19 mouse cellular contexts compared by ENCODE assay signal in genomic region chr12:70369348-70369747, GRCm38 (mm10). TPM values are rescaled to one million over a fixed set of nuclear protein-coding genes. Genes with fewer than 3 reads are reported as not detected.
A peak's percentile ranks its signal among the peaks of the same experiment; 100 is the strongest.
DNase-seq lines count a peak whose midpoint lies in the region; ATAC-seq and TF ChIP-seq lines count a peak whose summit lies in the region.
"Had no signal": no experiment of that assay in that cellular context is flagged by ENCODE, and none has a peak within 500 bp of the region (broad histone marks: within the 10 kb centered on the region; RNA-seq: fewer than 3 reads in every experiment).

No protein-coding gene starts in this region.

- WGBS in forebrain, embryonic 15.5 days: 69% methylated on average over 12 of the region's 12 CpGs
- 84% methylated on average over 12 of the region's 12 CpGs for WGBS in forebrain, embryonic 12.5 days
- WGBS in hindbrain, embryonic 10.5 days: 89% methylated on average over 12 of the region's 12 CpGs
- WGBS in hindbrain, embryonic 11.5 days: 85% methylated on average over 12 of the region's 12 CpGs
- 84% methylated on average over 12 of the region's 12 CpGs for WGBS in midbrain, embryonic 13.5 days
- WGBS in midbrain, embryonic 14.5 days: 79% methylated on average over 12 of the region's 12 CpGs
- 81% methylated on average over 12 of the region's 12 CpGs for WGBS in lung, postnatal 0 days

- no peaks in the 10 kb centered on the region for H3K36me3 ChIP-seq in forebrain, embryonic 15.5 days
- H3K36me3 ChIP-seq in forebrain, embryonic 12.5 days (replicated peaks): no peaks in the 10 kb centered on the region
- H3K36me3 ChIP-seq in hindbrain, embryonic 10.5 days: no peaks in the 10 kb centered on the region
- H3K36me3 ChIP-seq in hindbrain, embryonic 11.5 days (ENCODE audit: control insufficient read depth, insufficient read depth, low read length): no peaks in the 10 kb centered on the region
- no peaks in the 10 kb centered on the region for H3K36me3 ChIP-seq in midbrain, embryonic 13.5 days
- no peaks in the 10 kb centered on the region for H3K36me3 ChIP-seq in midbrain, embryonic 14.5 days (ENCODE audit: control insufficient read depth, insufficient read depth, low read length)
- no peaks in the 10 kb centered on the region for H3K36me3 ChIP-seq in lung, postnatal 0 days (ENCODE audit: insufficient read depth, low read length)
- H3K36me3 ChIP-seq: embryonic facial prominence, embryonic 10.5 days; heart, embryonic 13.5 days had no signal

- no peaks in the 10 kb centered on the region for H3K9me3 ChIP-seq in forebrain, embryonic 15.5 days
- H3K9me3 ChIP-seq in forebrain, embryonic 12.5 days: no peaks in the 10 kb centered on the region
- H3K9me3 ChIP-seq in hindbrain, embryonic 10.5 days: no peaks in the 10 kb centered on the region
- no peaks in the 10 kb centered on the region for H3K9me3 ChIP-seq in hindbrain, embryonic 11.5 days (ENCODE audit: control insufficient read depth, low read length)
- H3K9me3 ChIP-seq in midbrain, embryonic 13.5 days: no peaks in the 10 kb centered on the region
- H3K9me3 ChIP-seq in midbrain, embryonic 14.5 days (ENCODE audit: control insufficient read depth, low read length): no peaks in the 10 kb centered on the region
- H3K9me3 ChIP-seq in lung, postnatal 0 days (ENCODE audit: low read length): no peaks in the 10 kb centered on the region
- H3K9me3 ChIP-seq: embryonic facial prominence, embryonic 10.5 days; heart, embryonic 13.5 days had no signal

- ATAC-seq in forebrain, embryonic 15.5 days (replicated peaks): no peak
- no peak for ATAC-seq in forebrain, embryonic 12.5 days (ENCODE audit: low FRiP score)
- ATAC-seq in hindbrain, embryonic 11.5 days (ENCODE audit: low FRiP score): no peak
- ATAC-seq in midbrain, embryonic 13.5 days: no peak
- ATAC-seq in midbrain, embryonic 14.5 days (ENCODE audit: low FRiP score, low TSS enrichment): no peak
- no peak for ATAC-seq in lung, postnatal 0 days
- ATAC-seq: intestine, embryonic 16.5 days had no signal

- no peak for DNase-seq in hindbrain, embryonic 10.5 days (ENCODE audit: low spot score)
- DNase-seq in hindbrain, embryonic 11.5 days (ENCODE audit: low spot score): no peak
- DNase-seq in midbrain, embryonic 14.5 days: no peak
- DNase-seq in telencephalon, adult 2 months (ENCODE audit: low read depth, low spot score): peak; percentile 71
- DNase-seq in lung, postnatal 0 days (ENCODE audit: low spot score): no peak
- DNase-seq: adrenal gland, postnatal 14 days; cerebellum, adult 18-20 months; cerebellum, adult 9-11 months; cerebellum, postnatal 36 days; gastrocnemius, postnatal 14 days; heart, postnatal 36 days had no signal

- H3K27me3 ChIP-seq in forebrain, embryonic 15.5 days: no peaks in the 10 kb centered on the region
- H3K27me3 ChIP-seq in forebrain, embryonic 12.5 days: no peaks in the 10 kb centered on the region
- no peaks in the 10 kb centered on the region for H3K27me3 ChIP-seq in hindbrain, embryonic 10.5 days (ENCODE audit: insufficient read depth, poor library complexity, severe bottlenecking)
- H3K27me3 ChIP-seq in hindbrain, embryonic 11.5 days (ENCODE audit: control insufficient read depth, insufficient read depth, low read length): no peaks in the 10 kb centered on the region
- H3K27me3 ChIP-seq in midbrain, embryonic 13.5 days: no peaks in the 10 kb centered on the region
- no peaks in the 10 kb centered on the region for H3K27me3 ChIP-seq in midbrain, embryonic 14.5 days (ENCODE audit: control insufficient read depth, insufficient read depth, low read length)
- H3K27me3 ChIP-seq in lung, postnatal 0 days (replicated peaks; ENCODE audit: insufficient read depth, low read length): no peaks in the 10 kb centered on the region
- H3K27me3 ChIP-seq: heart, embryonic 13.5 days had no signal

- peaks cover 16% of the 10 kb centered on the region for H3K4me1 ChIP-seq in forebrain, embryonic 15.5 days
- H3K4me1 ChIP-seq in forebrain, embryonic 12.5 days: peaks cover 25% of the 10 kb centered on the region
- H3K4me1 ChIP-seq in hindbrain, embryonic 10.5 days (replicated peaks): peaks cover 39% of the 10 kb centered on the region
- H3K4me1 ChIP-seq in hindbrain, embryonic 11.5 days (replicated peaks; ENCODE audit: control insufficient read depth, insufficient read depth, low read length): peaks cover 3% of the 10 kb centered on the region
- H3K4me1 ChIP-seq in midbrain, embryonic 13.5 days (replicated peaks): peaks cover 22% of the 10 kb centered on the region
- peaks cover 14% of the 10 kb centered on the region for H3K4me1 ChIP-seq in midbrain, embryonic 14.5 days (ENCODE audit: control insufficient read depth, insufficient read depth, low read length)
- H3K4me1 ChIP-seq in lung, postnatal 0 days (ENCODE audit: insufficient read depth, low read depth, low read length): no peaks in the 10 kb centered on the region

- H3K27ac ChIP-seq in forebrain, embryonic 15.5 days (replicated peaks): 0 out of 2 replicates have a peak overlapping the region, but pooled peaks have one; percentile 33
- H3K27ac ChIP-seq in forebrain, embryonic 12.5 days: no peak overlapping the region
- H3K27ac ChIP-seq in hindbrain, embryonic 10.5 days: peak overlapping the region; percentile 88
- no peak overlapping the region for H3K27ac ChIP-seq in hindbrain, embryonic 11.5 days (ENCODE audit: low read depth, low read length)
- H3K27ac ChIP-seq in midbrain, embryonic 13.5 days: 0 out of 2 replicates have a peak overlapping the region, but pooled peaks have one; percentile 63
- no peak overlapping the region for H3K27ac ChIP-seq in midbrain, embryonic 14.5 days (replicated peaks; ENCODE audit: low read depth, low read length)
- H3K27ac ChIP-seq in lung, postnatal 0 days (ENCODE audit: low read length): no peak overlapping the region
- H3K27ac ChIP-seq: embryonic facial prominence, embryonic 10.5 days; heart, embryonic 13.5 days had no signal

- no peak for TF ChIP-seq EP300 in lung, postnatal 0 days (IDR thresholded peaks at IDR 0.05)

- TF ChIP-seq CTCF in lung, postnatal 0 days (IDR thresholded peaks at IDR 0.05): no peak

- no peak overlapping the region for H3K9ac ChIP-seq in forebrain, embryonic 15.5 days (replicated peaks)
- no peak overlapping the region for H3K9ac ChIP-seq in forebrain, embryonic 12.5 days
- H3K9ac ChIP-seq in hindbrain, embryonic 11.5 days (ENCODE audit: low read depth, low read length): no peak overlapping the region
- H3K9ac ChIP-seq in midbrain, embryonic 13.5 days (replicated peaks): no peak overlapping the region
- no peak overlapping the region for H3K9ac ChIP-seq in midbrain, embryonic 14.5 days (replicated peaks; ENCODE audit: low read length)
- H3K9ac ChIP-seq in lung, postnatal 0 days (replicated peaks; ENCODE audit: low read depth): no peak overlapping the region
- H3K9ac ChIP-seq: heart, embryonic 13.5 days; hindbrain, embryonic 14.5 days had no signal

- no peak overlapping the region for H3K4me2 ChIP-seq in forebrain, embryonic 15.5 days (replicated peaks)
- H3K4me2 ChIP-seq in forebrain, embryonic 12.5 days: no peak overlapping the region
- H3K4me2 ChIP-seq in hindbrain, embryonic 11.5 days (replicated peaks; ENCODE audit: low read depth, low read length): no peak overlapping the region
- no peak overlapping the region for H3K4me2 ChIP-seq in midbrain, embryonic 13.5 days (replicated peaks)
- H3K4me2 ChIP-seq in midbrain, embryonic 14.5 days (ENCODE audit: low read length): no peak overlapping the region
- no peak overlapping the region for H3K4me2 ChIP-seq in lung, postnatal 0 days (replicated peaks; ENCODE audit: low read depth, low read length)
- H3K4me2 ChIP-seq: heart, embryonic 13.5 days; hindbrain, embryonic 14.5 days had no signal

- H3K4me3 ChIP-seq in forebrain, embryonic 15.5 days: no peak overlapping the region
- no peak overlapping the region for H3K4me3 ChIP-seq in forebrain, embryonic 12.5 days (replicated peaks)
- H3K4me3 ChIP-seq in hindbrain, embryonic 10.5 days: no peak overlapping the region
- H3K4me3 ChIP-seq in hindbrain, embryonic 11.5 days (ENCODE audit: low read depth, low read length): no peak overlapping the region
- H3K4me3 ChIP-seq in midbrain, embryonic 13.5 days (replicated peaks): no peak overlapping the region
- H3K4me3 ChIP-seq in midbrain, embryonic 14.5 days (replicated peaks; ENCODE audit: low read depth, low read length): no peak overlapping the region
- no peak overlapping the region for H3K4me3 ChIP-seq in lung, postnatal 0 days (ENCODE audit: low read depth, low read length)
- H3K4me3 ChIP-seq: embryonic facial prominence, embryonic 10.5 days; heart, embryonic 13.5 days had no signal

RNA-seq across cellular contexts. Expression of gene Trim9, which starts 21.9 kb away (rescaled TPM):
- 45.4 and 51.8 TPM in 2 replicates for polyA plus RNA-seq in forebrain, embryonic 15.5 days (2015; fragmentation: Nextera tagmentation; extraction: Ambion mirVana)
- polyA plus RNA-seq in forebrain, embryonic 12.5 days (2016; fragmentation: Nextera tagmentation; extraction: Ambion mirVana): 17.5 and 18.1 TPM in 2 replicates
- 16.7 and 21.6 TPM in 2 replicates for polyA plus RNA-seq in hindbrain, embryonic 10.5 days (2016; fragmentation: Nextera tagmentation; extraction: Ambion mirVana)
- 14.3 and 18.4 TPM in 2 replicates for polyA plus RNA-seq in hindbrain, embryonic 11.5 days (2014; fragmentation: Nextera tagmentation; extraction: Ambion mirVana)
- polyA plus RNA-seq in midbrain, embryonic 13.5 days (2015; fragmentation: Nextera tagmentation; extraction: Ambion mirVana): 56.2 and 61.8 TPM in 2 replicates
- polyA plus RNA-seq in midbrain, embryonic 14.5 days (2014; fragmentation: Nextera tagmentation; extraction: Ambion mirVana): 65.2 and 77.0 TPM in 2 replicates
- polyA plus RNA-seq in lung, postnatal 0 days (2015; fragmentation: Nextera tagmentation; extraction: Ambion mirVana): 0.42 and 0.43 TPM in 2 replicates
- polyA plus RNA-seq: C2C12 had no signal

Comparison
In these comparisons a context has a peak if more than half of its experiments do, and no peak if none do; other contexts are left out.
1. H3K27ac ChIP-seq: peak in forebrain, embryonic 15.5 days (single experiment), hindbrain, embryonic 10.5 days (single experiment) and midbrain, embryonic 13.5 days (single experiment); none in forebrain, embryonic 12.5 days (single experiment), hindbrain, embryonic 11.5 days (single experiment), midbrain, embryonic 14.5 days (single experiment) and lung, postnatal 0 days (single experiment).
2. RNA of gene Trim9, which starts 21.9 kb away (polyA plus RNA-seq): 65.2 to 77.0 TPM in midbrain, embryonic 14.5 days, 56.2 to 61.8 TPM in midbrain, embryonic 13.5 days, 45.4 to 51.8 TPM in forebrain, embryonic 15.5 days, 16.7 to 21.6 TPM in hindbrain, embryonic 10.5 days, 14.3 to 18.4 TPM in hindbrain, embryonic 11.5 days and 17.5 to 18.1 TPM in forebrain, embryonic 12.5 days; 0.42 to 0.43 TPM in lung, postnatal 0 days; every median in the first group is over 10 times any median in the second.